Mouse (Mus musculus) embryonic facial prominence, embryonic 13.5 days (tissue): ENCODE results near the gene Aff3. TPM values are rescaled to one million over a fixed set of nuclear protein-coding genes. Genes with fewer than 3 reads are reported as not detected.

Experiments used
- ATAC-seq: fragments of 200-750 bp; cut with Nextera tagmentation; 2 replicates; pipeline ENCODE4 v1.8.0; 2017; ENCODE audit warnings: low read depth; ENCODE audit not compliant: insufficient number of reproducible peaks, insufficient read depth, low FRiP score, low TSS enrichment
- H3K27ac ChIP-seq: fragments of 300-500 bp; sonication (generic); 2 replicates; pipeline ENCODE4 v1.5.1; 2015; ENCODE audit warnings: moderate library complexity, mild to moderate bottlenecking, inconsistent platforms
- H3K27me3 ChIP-seq: fragments of 300-500 bp; sonication (generic); 2 replicates; pipeline ENCODE4 v1.6.1; 2015; ENCODE audit warnings: mild to moderate bottlenecking, inconsistent platforms
- H3K36me3 ChIP-seq: fragments of 300-500 bp; sonication (generic); 2 replicates; pipeline ENCODE4 v1.6.1; 2015; ENCODE audit warnings: mild to moderate bottlenecking, inconsistent platforms
- H3K4me1 ChIP-seq: fragments of 300-500 bp; sonication (generic); 2 replicates; pipeline ENCODE4 v1.6.1; 2015; ENCODE audit warnings: inconsistent platforms
- H3K4me2 ChIP-seq: fragments of 300-500 bp; sonication (generic); 2 replicates; pipeline ENCODE4 v1.6.1; 2015; ENCODE audit warnings: moderate library complexity, mild to moderate bottlenecking, inconsistent platforms
- H3K4me3 ChIP-seq: fragments of 300-500 bp; sonication (generic); 2 replicates; pipeline ENCODE4 v1.5.1; 2015; ENCODE audit warnings: mild to moderate bottlenecking, inconsistent platforms
- H3K9ac ChIP-seq: fragments of 300-500 bp; sonication (generic); 2 replicates; pipeline ENCODE4 v1.6.1; 2015; ENCODE audit warnings: mild to moderate bottlenecking, inconsistent platforms
- H3K9me3 ChIP-seq: fragments of 300-500 bp; sonication (generic); 2 replicates; pipeline ENCODE4 v1.6.1; 2016; ENCODE audit warnings: inconsistent platforms
- WGBS: fragments of 180-500 bp; shearing (Covaris S2); methylation state at CpG from one replicate; pipeline ENCODE4 v1.1.7; 2015; ENCODE audit warnings: mixed read lengths; 5-methylcytosine and 5-hydroxymethylcytosine counted together
- polyA plus RNA-seq: library from polyadenylated mRNA; unstranded; fragments of >200 nt; fragmentation: Nextera tagmentation; extraction: Ambion mirVana; gene quantifications from 2 replicates; pipeline ENCODE4 v1.2.1, GENCODE M21; 2015

Aff3 gene
- polyA plus RNA-seq, 1 experiment from 2014 or later: 12.0 TPM

GRCm38 (mm10) chr1:38528607-38529006 lies 136.1 kb downstream of the Aff3 start:
- Histone ChIP-seq H3K4me1 (peaks cover 30% of the 10 kb centered on the region), H3K9me3 (no peaks in the 10 kb centered on the region), H3K4me3 (no peak overlapping the region), H3K27ac (peak overlapping the region; percentile 0; the same call in 1 of the 2 replicates), H3K27me3 (no peaks in the 10 kb centered on the region), H3K4me2 (no peak overlapping the region), H3K9ac (no peak overlapping the region), H3K36me3 (peaks cover 42% of the 10 kb centered on the region)
- no peak for ATAC-seq
- WGBS: 85% methylated on average over 5 of the region's 5 CpGs

GRCm38 (mm10) chr1:38526568-38526967 lies 138.2 kb downstream of the Aff3 start:
- H3K27me3 ChIP-seq: no peaks in the 10 kb centered on the region

GRCm38 (mm10) chr1:38521651-38522050 lies 143.1 kb downstream of the Aff3 start:
- Histone ChIP-seq H3K9ac (no peak overlapping the region), H3K4me3 (no peak overlapping the region), H3K4me2 (no peak overlapping the region), H3K36me3 (peaks cover 44% of the 10 kb centered on the region), H3K27me3 (no peaks in the 10 kb centered on the region), H3K27ac (no peak overlapping the region), H3K9me3 (no peaks in the 10 kb centered on the region), H3K4me1 (peaks cover under 1% of the 10 kb centered on the region; the same call in 1 of the 2 replicates)
- 94% methylated on average over 11 of the region's 11 CpGs for whole genome bisulfite sequencing
- no peak for ATAC-seq

More at GRCm38 (mm10) chr1:38526568-38526967, 138.2 kb downstream of the Aff3 start:
- Histone ChIP-seq H3K4me2 (no peak overlapping the region), H3K36me3 (peaks cover 49% of the 10 kb centered on the region), H3K9me3 (no peaks in the 10 kb centered on the region), H3K4me3 (no peak overlapping the region), H3K27ac (no peak overlapping the region), H3K4me1 (peaks cover 30% of the 10 kb centered on the region), H3K9ac (no peak overlapping the region)
- WGBS: 66% methylated on average over 5 of the region's 5 CpGs
- no peak for ATAC-seq

- WGBS: 38% methylated on average over 1 of the region's 1 CpGs
- Histone ChIP-seq H3K4me2 (no peak overlapping the region), H3K27ac (no peak overlapping the region), H3K4me1 (peaks cover 30% of the 10 kb centered on the region), H3K9ac (no peak overlapping the region), H3K27me3 (no peaks in the 10 kb centered on the region), H3K9me3 (no peaks in the 10 kb centered on the region), H3K36me3 (peaks cover 11% of the 10 kb centered on the region), H3K4me3 (no peak overlapping the region)
- ATAC-seq: no peak
Measured at GRCm38 (mm10) chr1:38516225-38516624, 148.5 kb downstream of the Aff3 start.

GRCm38 (mm10) chr1:38514634-38515011 lies 150.1 kb downstream of the Aff3 start:
- WGBS: 68% methylated on average over 4 of the region's 4 CpGs
- ATAC-seq: no peak
- Histone ChIP-seq H3K9ac (no peak overlapping the region), H3K4me3 (no peak overlapping the region), H3K4me1 (peaks cover 38% of the 10 kb centered on the region), H3K9me3 (no peaks in the 10 kb centered on the region), H3K4me2 (no peak overlapping the region), H3K36me3 (peaks cover 6% of the 10 kb centered on the region; the same call in 1 of the 2 replicates), H3K27ac (no peak overlapping the region), H3K27me3 (no peaks in the 10 kb centered on the region)

- no peak overlapping the region for H3K4me3 ChIP-seq
- peaks cover 43% of the 10 kb centered on the region for H3K4me1 ChIP-seq
- H3K36me3 ChIP-seq: peaks cover 6% of the 10 kb centered on the region; the same call in 1 of the 2 replicates
- ATAC-seq: no peak
- no peak overlapping the region for H3K27ac ChIP-seq
- WGBS: 79% methylated on average over 12 of the region's 12 CpGs
- H3K27me3 ChIP-seq: no peaks in the 10 kb centered on the region
- H3K9me3 ChIP-seq: no peaks in the 10 kb centered on the region
- no peak overlapping the region for H3K4me2 ChIP-seq
- H3K9ac ChIP-seq: no peak overlapping the region
Measured at GRCm38 (mm10) chr1:38513970-38514633, 150.7 kb downstream of the Aff3 start.

- H3K27ac ChIP-seq: peak overlapping the region; percentile 87
- peak overlapping the region; percentile 47 for H3K4me2 ChIP-seq
- peak overlapping the region; percentile 7; the same call in 1 of the 2 replicates for H3K4me3 ChIP-seq
- 24% methylated on average over 15 of the region's 15 CpGs for WGBS
- H3K27me3 ChIP-seq: no peaks in the 10 kb centered on the region
- peaks cover 6% of the 10 kb centered on the region; the same call in 1 of the 2 replicates for H3K36me3 ChIP-seq
- H3K9me3 ChIP-seq: no peaks in the 10 kb centered on the region
- H3K9ac ChIP-seq: 0 out of 2 replicates have a peak overlapping the region, but pooled peaks have one; percentile 16
- H3K4me1 ChIP-seq: peaks cover 53% of the 10 kb centered on the region
- no peak for ATAC-seq
Measured at GRCm38 (mm10) chr1:38512258-38513081, 152.3 kb downstream of the Aff3 start.

GRCm38 (mm10) chr1:38511076-38511475 lies 153.7 kb downstream of the Aff3 start:
- Histone ChIP-seq H3K27me3 (no peaks in the 10 kb centered on the region), H3K4me2 (peak overlapping the region; percentile 47), H3K4me3 (no peak overlapping the region), H3K9me3 (no peaks in the 10 kb centered on the region), H3K36me3 (peaks cover 3% of the 10 kb centered on the region; the same call in 1 of the 2 replicates), H3K4me1 (peaks cover 53% of the 10 kb centered on the region), H3K9ac (no peak overlapping the region), H3K27ac (0 out of 2 replicates have a peak overlapping the region, but pooled peaks have one; percentile 51)
- ATAC-seq: no peak
- 40% methylated on average over 5 of the region's 5 CpGs for WGBS

GRCm38 (mm10) chr1:38509301-38509700 lies 155.5 kb downstream of the Aff3 start:
- Histone ChIP-seq H3K36me3 (no peaks in the 10 kb centered on the region), H3K4me2 (no peak overlapping the region), H3K4me1 (peaks cover 51% of the 10 kb centered on the region), H3K4me3 (no peak overlapping the region), H3K27ac (no peak overlapping the region), H3K9me3 (no peaks in the 10 kb centered on the region), H3K27me3 (no peaks in the 10 kb centered on the region), H3K9ac (no peak overlapping the region)
- no peak for ATAC-seq
- WGBS: 53% methylated on average over 8 of the region's 8 CpGs

- no peak overlapping the region for H3K4me2 ChIP-seq
- no peaks in the 10 kb centered on the region for H3K27me3 ChIP-seq
- no peaks in the 10 kb centered on the region for H3K9me3 ChIP-seq
- peaks cover 40% of the 10 kb centered on the region for H3K4me1 ChIP-seq
- H3K4me3 ChIP-seq: no peak overlapping the region
- no peak overlapping the region for H3K27ac ChIP-seq
- H3K36me3 ChIP-seq: no peaks in the 10 kb centered on the region
- H3K9ac ChIP-seq: no peak overlapping the region
- ATAC-seq: no peak
- 85% methylated on average over 7 of the region's 7 CpGs for WGBS
Measured at GRCm38 (mm10) chr1:38507636-38508179, 157.0 kb downstream of the Aff3 start.

- Histone ChIP-seq H3K4me3 (no peak overlapping the region), H3K9ac (no peak overlapping the region), H3K4me2 (no peak overlapping the region), H3K27me3 (no peaks in the 10 kb centered on the region), H3K36me3 (no peaks in the 10 kb centered on the region), H3K27ac (no peak overlapping the region), H3K4me1 (peaks cover 31% of the 10 kb centered on the region), H3K9me3 (no peaks in the 10 kb centered on the region)
- no peak for ATAC-seq
- WGBS: 85% methylated on average over 3 of the region's 3 CpGs
Measured at GRCm38 (mm10) chr1:38506396-38506795, 158.4 kb downstream of the Aff3 start.
